Mouse (Mus musculus): ENCODE results near the gene Pabpc5. TPM values are rescaled to one million over a fixed set of nuclear protein-coding genes. Genes with fewer than 3 reads are reported as not detected.

Gene Pabpc5
- total RNA-seq (2017), result not detected in 2 replicates

DNA sequence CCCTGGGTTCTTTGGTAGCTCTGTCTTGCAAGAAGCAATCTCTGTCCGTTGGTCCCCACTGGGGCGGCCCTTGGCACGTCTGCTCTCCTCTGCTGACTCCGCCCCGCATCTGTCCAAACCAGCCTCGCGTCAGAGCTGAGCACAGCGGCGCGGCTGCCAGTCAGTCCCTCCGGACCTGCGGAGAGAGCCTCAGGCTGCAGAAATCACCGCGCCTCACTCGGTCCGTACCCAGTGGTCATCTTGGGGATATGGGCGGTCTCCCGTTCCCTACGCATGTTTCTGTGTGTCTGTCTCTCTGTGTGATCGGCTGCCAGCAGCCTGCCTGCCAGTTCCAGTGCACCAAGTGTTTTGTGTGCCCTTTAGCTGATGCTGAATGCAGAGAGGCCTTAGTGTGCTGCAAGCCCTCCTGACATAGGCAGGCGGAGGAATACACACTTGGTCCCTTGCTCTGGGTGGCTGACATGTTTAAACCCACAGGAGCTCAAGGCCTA lies at the start of gene Pabpc5:
Gene Pabpc5 (plus strand): TSS at position 116 of the 491 bp plus-strand sequence.
- no peak for ATAC-seq (replicated peaks in 1 of 2; ENCODE audit: insufficient read depth in 1 of 2, low FRiP score in 2 of 2, low TSS enrichment in 1 of 2, low read depth in 1 of 2, poor library complexity in 2 of 2, severe bottlenecking in 2 of 2)

DNA sequence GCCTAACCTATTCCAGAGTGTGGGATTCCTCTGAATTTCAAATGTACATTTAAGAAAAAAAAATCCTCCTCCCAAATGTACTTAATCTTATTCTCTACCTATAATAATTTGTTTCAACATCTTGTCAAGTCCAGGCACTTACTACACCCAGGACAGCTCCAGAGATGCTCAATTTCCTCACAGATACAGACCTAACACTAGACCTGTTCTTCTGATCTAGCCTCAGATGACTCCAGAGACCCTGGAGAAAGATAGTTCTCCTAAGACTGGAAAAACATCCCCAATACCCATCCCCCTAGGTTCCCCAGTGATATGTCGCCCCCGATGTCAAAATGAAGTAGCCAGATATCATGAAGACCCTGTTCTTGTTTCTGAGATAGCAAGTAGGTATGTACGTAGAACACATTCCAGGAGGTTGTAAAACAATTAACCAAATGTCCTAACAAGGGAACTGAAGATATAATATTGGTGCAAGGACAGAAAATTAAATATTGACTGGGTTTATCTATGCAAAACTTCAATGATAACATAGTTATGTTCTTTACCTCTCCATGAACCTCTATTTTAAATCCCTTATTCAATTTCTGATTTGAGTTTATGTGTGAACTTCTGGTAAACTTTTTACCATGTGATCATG lies 39.9 kb upstream of the Pabpc5 start:
- ATAC-seq (replicated peaks in 1 of 2; ENCODE audit: insufficient read depth in 1 of 2, low FRiP score in 2 of 2, low TSS enrichment in 1 of 2, low read depth in 1 of 2, poor library complexity in 2 of 2, severe bottlenecking in 2 of 2), result no peak

- ATAC-seq (replicated peaks in 1 of 2; ENCODE audit: insufficient read depth in 1 of 2, low FRiP score in 2 of 2, low TSS enrichment in 1 of 2, low read depth in 1 of 2, poor library complexity in 2 of 2, severe bottlenecking in 2 of 2), result no peak
Observed at GRCm38 (mm10) chrX:119888326-119888920, 38.6 kb upstream of the Pabpc5 start.

DNA sequence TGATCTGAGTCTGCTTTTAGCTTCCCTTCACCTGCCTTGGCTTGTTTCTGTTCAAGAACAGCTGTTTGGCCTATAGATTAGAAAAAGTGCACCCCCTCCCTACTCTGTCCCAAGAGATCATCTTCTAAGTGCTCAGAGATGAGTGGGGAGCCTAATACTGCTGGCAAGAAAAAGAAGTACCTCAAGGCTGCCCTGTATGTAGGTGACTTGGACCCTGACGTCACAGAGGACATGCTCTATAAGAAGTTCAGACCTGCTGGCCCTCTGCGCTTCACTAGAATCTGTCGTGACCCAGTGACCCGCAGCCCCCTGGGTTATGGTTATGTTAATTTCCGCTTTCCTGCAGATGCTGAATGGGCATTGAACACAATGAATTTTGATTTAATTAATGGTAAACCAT lies 856 bp downstream of the Pabpc5 start:
- no peak for ATAC-seq (replicated peaks in 1 of 2; ENCODE audit: insufficient read depth in 1 of 2, low FRiP score in 2 of 2, low TSS enrichment in 1 of 2, low read depth in 1 of 2, poor library complexity in 2 of 2, severe bottlenecking in 2 of 2)
